Mouse (Mus musculus) ovary, adult 2 months (tissue): ENCODE results near the gene Chst11. TPM values are rescaled to one million over a fixed set of nuclear protein-coding genes. Genes with fewer than 3 reads are reported as not detected.

Source experiments
- polyA plus RNA-seq: library from polyadenylated mRNA; depleted of rRNA; stranded (reverse); fragments of >200 nt; gene quantifications from 2 replicates; pipeline ENCODE4 v1.2.3, GENCODE M21; 2012; rRNA removed

Gene Chst11
- 111 and 158 TPM in 2 replicates for polyA plus RNA-seq

GRCm38 (mm10) chr10:82984950-82985699 is at the start of gene Chst11:
Chst11 (plus strand) TSS chr10:82985498.

Other genes starting within 250 kb of the Chst11 start
- gene Nfyb, start 221.4 kb upstream of the Chst11 start, polyA plus RNA-seq, result 5.5 and 6.6 TPM in 2 replicates
- gene Txnrd1, start 151.5 kb upstream of the Chst11 start, polyA plus RNA-seq, result 37.7 and 46.7 TPM in 2 replicates
- 0.14 and 0.38 TPM in 2 replicates for gene Eid3, start 118.9 kb upstream of the Chst11 start, polyA plus RNA-seq